Mouse (Mus musculus) liver, adult 2 months (tissue): ENCODE results near the gene Slc19a2. TPM values are rescaled to one million over a fixed set of nuclear protein-coding genes. Genes with fewer than 3 reads are reported as not detected.
"Not testable (repeated sequence)": the region's sequence is repeated elsewhere in the genome, so short reads cannot be mapped to it uniquely, and the experiment has no call there.

ENCODE experiments used
- DNase-seq: peaks from one replicate; pipeline ENCODE4 v3.0.0-alpha.2; 2011; ENCODE audit warnings: low read depth, low spot score; ENCODE audit errors: extremely low read depth
- H3K27ac ChIP-seq: fragments of 200-500 bp; replicated peaks from 2 replicates; pipeline ENCODE4 v1.5.1; 2012; ENCODE audit warnings: low read depth, mild to moderate bottlenecking, control low read depth, inconsistent platforms, low read length; ENCODE audit not compliant: insufficient read depth
- H3K27me3 ChIP-seq: fragments of 200-500 bp; 2 replicates; pipeline ENCODE4 v1.6.1; 2012; ENCODE audit warnings: mild to moderate bottlenecking, moderate library complexity, low read length, inconsistent platforms; ENCODE audit not compliant: control insufficient read depth, insufficient read depth
- H3K36me3 ChIP-seq: fragments of 200-500 bp; 2 replicates; pipeline ENCODE4 v1.6.1; 2012; ENCODE audit warnings: low read length, inconsistent platforms; ENCODE audit not compliant: control insufficient read depth, insufficient read depth
- H3K4me1 ChIP-seq: fragments of 200-500 bp; 2 replicates; pipeline ENCODE4 v1.6.1; 2011; ENCODE audit warnings: low read length; ENCODE audit not compliant: control insufficient read depth, insufficient read depth
- H3K4me3 ChIP-seq: fragments of 200-500 bp; 2 replicates; pipeline ENCODE4 v1.5.1; 2011; ENCODE audit warnings: low read depth, mild to moderate bottlenecking, control low read depth, low read length, moderate library complexity; ENCODE audit not compliant: insufficient read depth
- H3K79me2 ChIP-seq: fragments of 200-500 bp; 2 replicates; pipeline ENCODE4 v1.6.1; 2012; ENCODE audit warnings: inconsistent platforms, mild to moderate bottlenecking, low read length, moderate library complexity; ENCODE audit not compliant: control insufficient read depth, insufficient read depth
- H3K9ac ChIP-seq: fragments of 200-500 bp; 2 replicates; pipeline ENCODE4 v1.6.1; 2012; ENCODE audit warnings: low read depth, mild to moderate bottlenecking, control low read depth, inconsistent platforms, low read length
- CTCF ChIP-seq: fragments of 200-500 bp; IDR thresholded peaks from 2 replicates; pipeline ENCODE4 v1.5.1; 2011; ENCODE audit warnings: low read depth, low read length, control low read depth
- POLR2A ChIP-seq: fragments of 200-500 bp; IDR thresholded peaks from 2 replicates; pipeline ENCODE4 v1.6.1; 2011; ENCODE audit warnings: low read length, control low read depth; ENCODE audit not compliant: insufficient read depth; ENCODE audit errors: extremely low read depth
- WGBS: fragments of 180-500 bp; shearing (Covaris S2); methylation state at CpG from one replicate; pipeline ENCODE4 v1.1.7; 2018; 5-methylcytosine and 5-hydroxymethylcytosine counted together
- polyA plus RNA-seq: library from polyadenylated mRNA; depleted of rRNA; stranded (reverse); fragments of >200 nt; gene quantifications from 2 replicates; pipeline ENCODE4 v1.2.3, GENCODE M21; 2012
- total RNA-seq: library from RNA; depleted of rRNA; stranded (reverse); fragments of >200 nt; gene quantifications from 2 replicates; pipeline ENCODE4 v1.2.3, GENCODE M21; 2014

The Slc19a2 gene
- total and polyA plus RNA-seq, 2 experiments: 84.5 to 96.1 TPM

- Histone ChIP-seq H3K4me3 (no peak overlapping the region), H3K27me3 (no peaks in the 10 kb centered on the region), H3K9ac (no peak overlapping the region), H3K4me1 (peaks cover 10% of the 10 kb centered on the region), H3K36me3 (peaks cover 73% of the 10 kb centered on the region), H3K79me2 (no peaks in the 10 kb centered on the region; the same call in 1 of the 2 replicates), H3K27ac (no peak overlapping the region)
- 77% methylated on average over 8 of the region's 8 CpGs for whole genome bisulfite sequencing
- no peak for TF ChIP-seq CTCF
- no peak for TF ChIP-seq POLR2A
- DNase-seq: no peak
Measured at GRCm38 (mm10) chr1:164214190-164214589, 34.7 kb upstream of the Slc19a2 start.

DNA sequence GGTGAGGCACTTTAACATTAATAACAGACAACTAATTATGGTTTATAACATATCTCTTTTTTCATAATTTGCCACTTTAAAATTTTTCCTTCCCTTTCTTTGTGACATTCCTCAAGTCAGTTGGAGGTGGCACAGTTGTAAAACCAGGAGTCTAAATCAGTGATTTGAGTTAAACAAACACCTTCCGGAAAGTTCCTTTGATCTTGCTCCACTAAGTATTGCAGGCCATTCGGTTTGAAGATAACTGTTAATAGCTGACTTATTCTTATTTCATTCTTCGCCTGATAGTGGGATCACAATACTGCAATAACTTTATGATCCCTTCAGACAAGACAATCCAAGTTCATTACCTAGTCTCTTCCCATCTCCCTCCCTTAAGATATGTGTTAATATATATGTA, 33.7 kb upstream of the Slc19a2 start:
- H3K79me2 ChIP-seq: no peaks in the 10 kb centered on the region
- no peak for TF ChIP-seq CTCF
- no peak for TF ChIP-seq POLR2A
- peaks cover 8% of the 10 kb centered on the region; the same call in 1 of the 2 replicates for H3K4me1 ChIP-seq
- H3K27me3 ChIP-seq: no peaks in the 10 kb centered on the region
- no peak overlapping the region for H3K4me3 ChIP-seq
- WGBS: 23% methylated on average over 3 of the region's 3 CpGs
- H3K9ac ChIP-seq: no peak overlapping the region
- DNase-seq: peak; percentile 81
- H3K27ac ChIP-seq: no peak overlapping the region; the same call in 1 of the 2 replicates
- H3K36me3 ChIP-seq: peaks cover 70% of the 10 kb centered on the region

GRCm38 (mm10) chr1:164215540-164215939, 33.3 kb upstream of the Slc19a2 start:
- 45% methylated on average over 6 of the region's 6 CpGs for WGBS

DNA sequence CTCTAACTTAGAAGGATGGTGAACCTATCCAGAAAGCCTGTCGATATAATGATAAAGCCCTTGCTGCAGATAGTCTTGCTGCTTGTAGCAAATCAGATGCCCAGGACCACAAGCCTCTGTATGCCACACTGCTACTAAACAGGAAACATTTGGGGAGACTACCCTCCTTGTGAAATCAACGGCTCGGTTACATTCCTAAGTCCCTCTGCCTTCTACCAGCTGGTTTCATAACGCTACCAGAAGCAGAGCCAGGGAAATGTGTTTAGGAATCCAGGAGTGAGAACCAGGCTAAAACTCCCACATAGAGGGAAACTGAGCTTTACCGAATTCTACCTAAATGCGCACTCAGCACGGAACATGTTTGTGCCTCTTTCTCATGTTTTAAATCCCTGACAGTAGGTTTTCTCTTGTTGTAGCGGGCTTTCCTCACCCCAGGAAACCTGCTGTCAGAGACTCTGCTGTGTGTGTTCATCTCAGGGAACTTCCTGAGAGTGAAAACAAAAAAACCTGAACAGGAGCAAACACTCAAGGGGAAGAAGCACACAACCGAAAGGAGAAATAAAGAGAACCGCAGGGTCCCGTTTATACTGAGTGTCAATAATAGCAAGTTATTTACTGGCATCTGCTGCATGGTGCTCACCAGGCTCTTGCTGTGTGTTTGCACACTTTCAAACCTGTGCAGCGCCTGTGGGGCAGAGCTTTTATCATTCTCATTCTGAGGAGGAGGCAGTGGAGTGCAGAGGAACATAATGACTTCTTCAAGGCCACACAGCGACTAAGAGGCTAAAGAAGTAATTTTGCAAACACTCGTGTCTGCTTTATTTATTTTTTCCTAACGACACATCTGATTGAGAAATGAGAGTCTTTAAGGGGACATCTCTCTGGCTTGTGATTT, 30.8 kb upstream of the Slc19a2 start:
- no peak for TF ChIP-seq CTCF
- H3K9ac ChIP-seq: no peak overlapping the region
- peaks cover 48% of the 10 kb centered on the region for H3K36me3 ChIP-seq
- WGBS: 54% methylated on average over 15 of the region's 15 CpGs
- H3K27me3 ChIP-seq: no peaks in the 10 kb centered on the region
- H3K79me2 ChIP-seq: no peaks in the 10 kb centered on the region
- H3K4me3 ChIP-seq: no peak overlapping the region
- no peak for DNase-seq
- H3K4me1 ChIP-seq: peaks cover 8% of the 10 kb centered on the region; the same call in 1 of the 2 replicates
- no peak overlapping the region for H3K27ac ChIP-seq

More at GRCm38 (mm10) chr1:164215540-164215939, 33.3 kb upstream of the Slc19a2 start:
- no peak for TF ChIP-seq POLR2A
- no peak for TF ChIP-seq CTCF
- Histone ChIP-seq H3K4me1 (peaks cover 9% of the 10 kb centered on the region; the same call in 1 of the 2 replicates), H3K27ac (no peak overlapping the region; the same call in 1 of the 2 replicates), H3K4me3 (no peak overlapping the region), H3K9ac (no peak overlapping the region), H3K36me3 (peaks cover 67% of the 10 kb centered on the region), H3K27me3 (no peaks in the 10 kb centered on the region), H3K79me2 (no peaks in the 10 kb centered on the region)
- DNase-seq: peak; percentile 64

GRCm38 (mm10) chr1:164220261-164220660, 28.6 kb upstream of the Slc19a2 start:
- Histone ChIP-seq H3K4me1 (peaks cover 5% of the 10 kb centered on the region; the same call in 1 of the 2 replicates), H3K27ac (peak overlapping the region; percentile 84), H3K4me3 (no peak overlapping the region), H3K9ac (no peak overlapping the region), H3K27me3 (no peaks in the 10 kb centered on the region), H3K79me2 (no peaks in the 10 kb centered on the region), H3K36me3 (peaks cover 29% of the 10 kb centered on the region)
- WGBS: 22% methylated on average over 4 of the region's 4 CpGs
- peak; percentile 97 for DNase-seq
- no peak for TF ChIP-seq POLR2A
- no peak for TF ChIP-seq CTCF

DNA sequence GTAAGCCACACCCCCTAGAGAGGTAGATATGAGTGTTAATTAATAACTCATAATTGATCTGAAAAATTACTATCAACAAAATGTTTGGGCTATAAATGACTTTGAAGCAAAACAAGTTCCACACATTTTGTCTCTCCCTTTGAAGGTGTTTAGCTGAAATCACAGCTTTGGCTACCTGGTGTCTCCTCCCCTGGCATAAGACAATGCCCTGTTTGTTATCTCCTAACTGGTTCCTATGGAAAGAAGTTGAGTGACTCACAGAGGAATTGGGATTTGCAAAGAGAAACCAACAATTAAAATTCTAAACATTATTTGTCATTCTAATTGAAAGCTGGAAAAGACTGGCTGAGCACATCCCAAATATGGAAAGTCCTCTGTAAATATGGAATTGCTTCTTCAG, 25.8 kb upstream of the Slc19a2 start:
- DNase-seq: no peak
- TF ChIP-seq CTCF (no peak), POLR2A (no peak)
- H3K36me3 ChIP-seq: peaks cover 10% of the 10 kb centered on the region
- H3K4me1 ChIP-seq: peaks cover 5% of the 10 kb centered on the region; the same call in 1 of the 2 replicates
- H3K27ac ChIP-seq: no peak overlapping the region
- H3K79me2 ChIP-seq: no peaks in the 10 kb centered on the region
- H3K4me3 ChIP-seq: no peak overlapping the region
- no peak overlapping the region for H3K9ac ChIP-seq
- H3K27me3 ChIP-seq: no peaks in the 10 kb centered on the region

- H3K27me3 ChIP-seq, H3K36me3 ChIP-seq, DNase-seq, H3K9ac ChIP-seq, H3K79me2 ChIP-seq, H3K27ac ChIP-seq, H3K4me3 ChIP-seq, H3K4me1 ChIP-seq: not testable (repeated sequence)
- 97% methylated on average over 2 of the region's 4 CpGs for WGBS
Measured at GRCm38 (mm10) chr1:164231937-164232570, 16.8 kb upstream of the Slc19a2 start.
